Mouse (Mus musculus): ENCODE results near the gene Ptpn6.
"Not testable (repeated sequence)": the region's sequence is repeated elsewhere in the genome, so short reads cannot be mapped to it uniquely, and the experiment has no call there.

The Ptpn6 gene

GRCm38 (mm10) chr6:124694166-124694955, 44.2 kb downstream of the Ptpn6 start:
- peak; percentile 94 for DNase-seq

DNA sequence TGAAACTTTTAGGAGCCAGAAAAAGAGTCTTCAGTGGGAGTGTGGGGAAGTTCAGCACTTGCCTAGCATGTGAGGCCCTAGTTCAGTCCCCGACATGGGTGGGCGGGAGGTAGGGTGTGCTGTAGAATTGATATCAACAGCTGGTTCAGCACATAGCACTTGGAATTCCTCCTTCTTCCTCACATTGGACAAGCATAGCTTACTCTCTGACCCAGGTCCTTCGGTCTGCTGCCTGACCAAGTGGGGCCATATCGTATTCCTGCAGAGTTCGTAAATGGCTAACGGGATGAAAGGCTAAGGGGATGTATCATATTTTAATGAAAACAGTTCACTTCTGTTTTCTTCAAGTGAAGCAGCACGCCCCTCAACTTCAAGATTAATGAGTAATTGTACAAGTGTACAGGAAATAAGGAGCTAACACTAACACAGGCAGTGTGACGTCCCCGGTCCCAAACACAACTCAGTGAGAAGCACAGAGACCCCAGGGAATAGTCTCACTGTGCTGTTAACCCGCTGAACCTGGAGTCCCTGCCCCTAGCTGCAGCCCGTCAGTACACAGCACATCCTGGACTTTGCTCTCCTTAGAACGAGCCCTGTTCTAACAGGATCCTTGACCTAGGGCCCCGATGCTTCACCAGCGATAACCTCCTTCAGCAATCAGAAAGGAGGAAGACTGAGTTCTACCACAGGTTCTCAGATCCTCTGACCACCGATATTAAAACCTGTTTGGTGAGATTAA, 45.1 kb downstream of the Ptpn6 start:
- peak; percentile 54 for DNase-seq

- DNase-seq, result no peak
These were observed 48.0 kb downstream of the Ptpn6 start for GRCm38 (mm10) chr6:124690517-124690916.

DNA sequence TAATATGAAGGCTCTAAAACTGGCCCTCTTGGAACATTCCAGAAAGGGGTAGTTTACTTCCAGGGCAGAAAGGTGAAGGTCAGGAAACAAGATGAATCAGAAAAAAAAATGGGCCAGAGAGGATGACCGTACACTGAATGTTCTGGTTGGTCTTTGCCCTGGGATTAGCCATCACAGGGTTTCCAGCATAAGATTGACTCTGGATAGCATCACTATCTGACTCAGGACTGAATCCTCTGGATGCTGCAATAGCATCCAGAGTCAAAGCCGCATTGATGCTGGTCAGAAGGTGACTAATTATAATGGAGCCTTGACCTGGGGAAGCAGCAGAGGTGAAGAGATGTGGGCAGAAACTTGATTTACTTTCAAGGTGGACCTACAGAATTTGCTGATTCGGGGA, 49.5 kb downstream of the Ptpn6 start:
- DNase-seq, result no peak

DNA sequence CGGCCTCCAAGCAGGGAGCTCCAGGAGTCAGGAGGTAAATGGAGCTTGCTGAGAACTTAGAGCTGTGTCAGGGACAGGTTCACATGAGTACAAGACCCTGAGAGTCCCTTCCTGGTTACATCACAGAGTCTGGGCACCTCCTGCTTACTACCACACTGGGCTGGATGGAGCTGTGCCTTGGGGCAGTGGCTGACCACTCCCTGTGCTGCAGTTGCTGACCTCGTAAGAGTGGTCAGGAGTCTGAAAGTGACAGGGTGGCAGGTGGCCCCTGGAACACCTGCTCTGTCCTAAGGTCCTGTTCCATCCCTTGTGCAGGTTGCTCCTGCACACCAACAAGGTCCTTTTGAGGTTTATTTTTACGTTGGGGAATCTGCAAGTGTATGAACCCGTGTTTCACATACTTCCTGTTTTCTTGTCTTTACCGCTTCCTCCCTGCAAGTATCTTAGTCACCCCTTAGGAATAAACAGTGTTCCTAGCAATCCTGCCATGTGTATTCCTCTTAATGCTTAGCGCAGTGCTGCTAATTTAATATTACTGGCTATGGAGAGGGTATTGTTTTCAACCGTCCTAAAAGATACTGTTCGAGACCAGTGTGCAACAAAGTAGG, 50.3 kb downstream of the Ptpn6 start:
- no peak for DNase-seq

DNA sequence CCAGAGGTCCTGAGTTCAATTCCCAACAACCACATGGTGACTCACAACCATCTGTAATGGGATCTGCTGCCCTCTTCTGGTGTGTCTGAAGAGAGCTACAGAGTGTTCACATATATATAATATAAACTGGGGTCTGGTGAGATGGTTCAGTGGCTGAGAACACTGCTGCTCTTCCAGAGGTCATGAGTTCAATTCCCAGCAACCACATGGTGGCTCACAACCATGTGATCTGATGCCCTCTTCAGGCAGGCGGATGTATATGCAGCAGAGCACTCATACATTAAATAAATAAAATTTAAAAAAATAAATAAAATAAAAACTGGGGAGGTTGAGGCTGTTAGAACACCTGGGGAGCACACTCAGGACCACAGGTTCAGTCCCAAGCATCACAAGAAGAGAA, 51.9 kb downstream of the Ptpn6 start:
- not testable (repeated sequence) for DNase-seq

DNA sequence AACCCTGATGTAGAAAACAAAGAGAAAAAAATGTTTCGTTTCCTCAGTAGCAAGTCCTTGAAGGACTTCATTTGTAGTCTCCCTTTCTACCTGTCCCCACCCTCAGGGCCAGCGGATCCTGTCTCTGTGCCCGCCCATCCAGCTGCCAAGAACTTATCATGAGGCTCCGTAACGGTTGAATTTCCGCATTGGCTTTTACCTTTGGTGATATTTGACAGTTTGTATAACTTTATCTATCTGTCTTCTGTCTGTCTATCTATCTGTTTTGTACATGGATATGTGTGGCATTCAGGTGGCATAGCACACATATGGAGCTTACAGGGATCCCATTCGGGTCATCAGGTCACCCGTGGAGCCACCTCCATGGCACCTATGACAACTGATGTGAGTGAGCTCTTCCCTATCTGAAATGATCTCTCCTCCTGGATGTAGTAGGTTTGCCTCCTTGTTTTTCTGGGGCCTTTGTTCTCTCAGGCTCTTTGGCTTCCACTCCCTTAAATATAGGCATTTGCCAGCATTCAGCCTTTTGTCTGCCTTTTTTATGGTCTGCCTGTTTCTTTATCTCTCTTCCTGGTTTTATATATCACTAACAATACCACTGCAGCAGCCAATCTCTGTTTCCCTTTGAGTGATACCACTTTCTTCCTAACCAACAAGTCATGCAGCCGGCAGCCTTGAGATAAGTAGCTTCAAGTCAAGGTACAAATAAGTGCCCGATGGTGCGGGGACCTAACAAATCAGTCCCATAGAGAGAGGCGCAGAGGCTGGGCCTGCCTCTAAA, 52.7 kb downstream of the Ptpn6 start:
- no peak for DNase-seq

GRCm38 (mm10) chr6:124683591-124684417, 54.7 kb downstream of the Ptpn6 start:
- peak; percentile 81 for DNase-seq

DNA sequence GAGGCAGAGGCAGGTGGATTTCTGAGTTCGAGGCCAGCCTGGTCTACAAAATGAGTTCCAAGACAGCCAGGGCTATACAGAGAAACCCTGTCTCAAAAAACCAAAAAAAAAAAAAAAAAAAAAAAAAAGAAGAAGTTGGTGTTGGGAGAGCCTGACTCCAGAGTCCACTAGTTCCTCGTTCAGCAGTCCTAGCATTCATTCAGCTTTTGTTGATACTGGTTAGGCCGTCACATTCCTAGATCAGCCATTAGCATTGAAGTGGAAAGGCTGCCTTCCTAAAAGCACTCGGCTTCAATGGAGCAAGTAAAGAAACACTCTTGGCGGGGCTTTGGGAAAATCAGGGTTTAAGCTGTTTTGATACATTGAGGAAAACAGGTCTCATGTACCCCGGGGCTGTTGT, 56.2 kb downstream of the Ptpn6 start:
- peak; percentile 55 for DNase-seq

DNA sequence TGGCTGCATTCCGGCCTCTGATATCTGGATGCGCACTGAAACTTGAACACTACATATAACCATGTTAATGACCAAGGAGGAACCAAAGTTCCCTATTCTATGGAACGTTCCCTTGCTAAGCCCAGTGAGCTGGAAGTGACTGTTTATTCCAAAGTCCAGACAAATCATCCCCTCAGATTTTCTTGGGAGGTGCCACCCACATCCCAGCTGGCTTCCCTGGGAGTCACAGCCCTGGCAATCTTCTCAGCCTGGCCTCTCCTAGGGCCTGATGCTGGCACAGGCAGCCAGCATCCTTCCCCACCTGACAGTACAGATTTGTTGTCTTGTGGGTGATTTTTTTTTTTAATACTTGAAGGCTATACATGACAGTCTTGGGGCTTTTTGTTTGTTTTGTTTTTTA, 59.0 kb downstream of the Ptpn6 start:
- DNase-seq, result no peak

- no peak for DNase-seq
These were observed 59.7 kb downstream of the Ptpn6 start for GRCm38 (mm10) chr6:124678769-124679168.

DNA sequence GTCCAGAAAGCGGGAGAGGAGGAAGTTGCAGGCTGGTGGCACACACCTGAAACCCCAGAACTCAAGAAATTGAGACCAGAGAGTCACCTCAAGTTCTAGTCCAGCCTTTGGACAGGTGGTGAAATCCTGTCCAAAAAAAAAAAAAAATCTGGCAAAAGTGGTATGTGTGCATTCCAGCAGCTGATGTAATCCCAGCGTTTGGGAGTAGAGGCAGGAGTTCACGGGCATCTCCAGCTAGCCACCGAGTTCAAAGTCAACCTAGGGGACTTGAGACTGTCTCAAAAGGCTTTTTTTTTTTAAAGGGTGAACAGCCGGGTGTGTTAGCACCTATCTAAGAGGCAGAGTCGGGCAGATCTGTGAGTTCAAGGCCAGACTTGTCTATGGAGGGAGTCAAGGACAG, 62.3 kb downstream of the Ptpn6 start:
- peak; percentile 40 for DNase-seq

DNA sequence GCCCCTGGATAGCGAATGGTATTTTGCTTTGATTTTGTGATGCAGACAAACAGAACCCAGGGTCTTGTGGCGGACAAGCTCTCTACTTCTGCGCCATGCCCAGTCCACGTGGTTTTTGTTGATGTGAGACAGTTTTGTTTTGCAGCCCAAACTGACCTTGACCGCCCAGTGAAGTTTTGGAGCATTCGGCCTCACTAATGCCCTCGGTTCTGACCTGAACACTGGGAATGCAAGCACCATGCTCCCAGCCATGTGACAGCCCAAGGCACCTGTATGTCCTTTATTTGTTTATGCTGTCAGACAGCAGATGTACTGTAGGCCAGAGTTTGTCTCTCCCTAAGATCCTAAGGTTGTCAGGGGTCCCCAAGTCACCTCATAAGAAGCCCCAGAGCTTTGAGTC, 63.9 kb downstream of the Ptpn6 start:
- peak; percentile 72 for DNase-seq

GRCm38 (mm10) chr6:124673619-124674018, 64.9 kb downstream of the Ptpn6 start:
- DNase-seq, result peak; percentile 65

GRCm38 (mm10) chr6:124672100-124672499, 66.4 kb downstream of the Ptpn6 start:
- no peak for DNase-seq

Data from kidney, adult 11 months (tissue).